Mouse (Mus musculus): Measurements from ENCODE around the gene Trpv3. TPM values are rescaled to one million over a fixed set of nuclear protein-coding genes. Genes with fewer than 3 reads are reported as not detected.
"Not testable (repeated sequence)": the region's sequence is repeated elsewhere in the genome, so short reads cannot be mapped to it uniquely, and the experiment has no call there.

The Trpv3 gene
- polyA plus RNA-seq, 1 experiment from 2014 or later = not detected

DNA sequence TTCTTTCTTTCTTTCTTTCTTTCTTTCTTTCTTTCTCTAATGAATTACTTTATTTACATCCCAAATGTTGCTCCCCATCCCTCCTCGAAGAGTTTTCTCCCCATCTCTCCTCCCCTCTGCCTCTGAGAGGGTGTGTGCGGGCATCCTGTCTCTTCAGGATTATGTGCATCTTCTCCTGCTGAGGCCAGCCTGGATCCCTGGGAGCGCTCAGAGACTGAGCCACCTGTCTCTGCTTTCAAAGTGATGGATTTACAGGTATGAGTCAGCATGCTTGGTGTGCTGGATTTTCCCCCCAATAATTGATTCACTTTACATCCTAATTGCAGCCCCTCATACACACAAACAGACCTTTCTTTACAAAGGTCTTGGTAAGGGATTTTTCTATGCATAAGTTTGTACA, 48.8 kb downstream of the Trpv3 start:
- no peak for ATAC-seq
- WGBS = 44% methylated on average over 3 of the region's 3 CpGs
- no peaks in the 10 kb centered on the region for H3K27me3 ChIP-seq
- no peaks in the 10 kb centered on the region for H3K36me3 ChIP-seq
- H3K9ac ChIP-seq (replicated peaks) = no peak overlapping the region
- H3K9me3 ChIP-seq = no peaks in the 10 kb centered on the region
- H3K4me3 ChIP-seq (replicated peaks) = no peak overlapping the region
- H3K4me1 ChIP-seq (replicated peaks) = no peaks in the 10 kb centered on the region
- H3K4me2 ChIP-seq (replicated peaks) = no peak overlapping the region
- no peak overlapping the region for H3K27ac ChIP-seq

DNA sequence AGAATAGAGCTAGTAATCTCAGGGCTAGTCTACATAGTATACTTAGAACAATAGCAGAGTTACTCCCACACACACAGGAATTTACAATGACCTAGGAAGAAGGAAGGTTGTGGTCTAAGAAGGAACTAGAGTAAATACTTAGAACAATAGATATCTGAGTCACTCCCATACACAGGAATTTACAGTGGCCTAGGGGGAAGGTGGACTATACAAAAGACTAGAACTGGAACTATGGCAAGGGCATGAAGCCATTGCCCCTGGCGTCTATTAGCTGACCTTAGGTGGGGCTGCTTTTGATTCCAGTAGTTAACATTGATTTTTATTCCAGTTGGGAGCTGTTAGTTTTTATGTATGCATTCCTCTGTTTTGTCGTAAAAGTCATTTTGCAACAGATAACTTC, 51.4 kb downstream of the Trpv3 start:
- not testable (repeated sequence) for H3K9me3 ChIP-seq; H3K36me3 ChIP-seq; H3K27ac ChIP-seq; H3K4me1 ChIP-seq (replicated peaks); H3K4me3 ChIP-seq (replicated peaks); H3K27me3 ChIP-seq; ATAC-seq; H3K4me2 ChIP-seq (replicated peaks); H3K9ac ChIP-seq (replicated peaks)
- WGBS = 87% methylated on average over 2 of the region's 2 CpGs

GRCm38 (mm10) chr11:73321064-73321463, 53.9 kb downstream of the Trpv3 start:
- not testable (repeated sequence) for H3K4me3 ChIP-seq (replicated peaks); H3K4me1 ChIP-seq (replicated peaks); H3K9me3 ChIP-seq; H3K27ac ChIP-seq; ATAC-seq; H3K9ac ChIP-seq (replicated peaks); H3K36me3 ChIP-seq; H3K4me2 ChIP-seq (replicated peaks); H3K27me3 ChIP-seq
- WGBS = 95% methylated on average over 13 of the region's 13 CpGs

DNA sequence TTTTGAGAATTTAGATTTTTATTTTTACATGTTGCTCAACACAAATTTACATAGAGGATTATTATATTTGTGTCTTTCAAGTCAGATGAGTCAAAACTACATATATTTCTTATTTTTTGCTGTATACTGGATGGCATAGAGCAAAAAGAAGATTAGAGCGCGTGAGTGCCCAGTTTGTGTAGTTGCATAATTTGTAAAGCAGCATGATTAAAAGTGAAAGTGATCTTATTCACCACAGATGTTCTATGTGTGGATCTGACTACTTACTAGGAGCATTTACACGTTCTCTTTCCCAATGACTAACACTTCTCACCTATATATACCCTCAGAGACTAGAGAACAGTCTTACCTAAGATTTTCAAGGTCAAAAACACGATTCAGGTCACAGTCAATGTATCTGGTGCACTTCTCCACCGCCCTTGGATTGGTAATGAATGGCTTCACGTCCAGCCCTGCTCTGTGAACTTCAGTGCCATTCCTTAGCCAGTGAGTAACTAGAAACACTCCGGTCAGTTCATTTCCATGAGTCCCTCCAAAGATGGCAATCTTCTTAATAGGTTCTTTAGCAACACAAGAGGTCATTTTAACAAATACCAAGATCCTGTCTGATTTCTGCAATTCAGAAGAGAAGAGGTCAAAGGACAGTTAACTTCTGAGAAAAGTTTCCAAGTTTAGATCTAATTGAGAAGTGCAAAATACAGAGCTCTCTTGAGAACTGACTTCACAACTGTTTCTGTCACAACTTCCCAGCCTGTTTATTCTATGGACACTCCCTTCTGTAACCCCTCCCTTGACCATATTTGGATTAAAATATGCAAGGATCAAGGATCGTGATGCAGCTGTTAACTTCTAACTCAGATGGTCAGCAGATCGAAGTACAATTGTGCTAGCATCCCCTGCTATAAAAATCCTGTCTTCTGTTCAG, 57.0 kb downstream of the Trpv3 start:
- H3K9me3 ChIP-seq = no peaks in the 10 kb centered on the region

DNA sequence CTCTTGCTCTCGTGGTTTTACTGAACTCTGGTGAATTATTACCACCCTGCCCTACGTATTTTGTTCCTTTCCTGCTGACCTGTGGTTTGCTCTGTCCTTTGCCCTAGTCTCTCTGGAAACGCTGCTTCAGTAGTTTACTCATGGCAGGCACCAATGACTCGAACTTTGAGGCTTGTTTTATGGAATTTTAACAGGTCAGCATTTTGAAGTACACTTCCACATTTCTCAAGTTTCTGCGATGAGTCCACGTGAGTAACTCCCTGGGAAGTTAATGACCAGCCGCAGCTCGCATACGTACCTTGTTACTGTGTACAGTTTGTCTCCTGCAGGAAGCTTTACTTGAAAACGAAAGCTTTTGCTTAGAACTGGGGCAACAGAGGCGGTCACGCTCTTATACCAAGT, 59.3 kb downstream of the Trpv3 start:
- 73% methylated on average over 12 of the region's 12 CpGs for WGBS
- H3K4me1 ChIP-seq (replicated peaks) = no peaks in the 10 kb centered on the region
- no peaks in the 10 kb centered on the region for H3K27me3 ChIP-seq
- no peak overlapping the region for H3K4me2 ChIP-seq (replicated peaks)
- H3K4me3 ChIP-seq (replicated peaks) = no peak overlapping the region
- no peaks in the 10 kb centered on the region for H3K36me3 ChIP-seq
- H3K9ac ChIP-seq (replicated peaks) = no peak overlapping the region
- ATAC-seq = no peak
- no peaks in the 10 kb centered on the region for H3K9me3 ChIP-seq
- no peak overlapping the region for H3K27ac ChIP-seq

More for the DNA sequence above, 57.0 kb downstream of the Trpv3 start:
- Histone ChIP-seq H3K4me3 (replicated peaks) (no peak overlapping the region), H3K36me3 (no peaks in the 10 kb centered on the region), H3K9ac (replicated peaks) (no peak overlapping the region), H3K4me1 (replicated peaks) (no peaks in the 10 kb centered on the region), H3K4me2 (replicated peaks) (no peak overlapping the region), H3K27me3 (no peaks in the 10 kb centered on the region), H3K27ac (no peak overlapping the region)
- 76% methylated on average over 9 of the region's 9 CpGs for WGBS
- ATAC-seq = no peak

- Histone ChIP-seq H3K9ac (replicated peaks) (no peak overlapping the region), H3K27ac (no peak overlapping the region), H3K27me3 (no peaks in the 10 kb centered on the region), H3K4me3 (replicated peaks) (no peak overlapping the region), H3K36me3 (no peaks in the 10 kb centered on the region), H3K4me2 (replicated peaks) (no peak overlapping the region), H3K9me3 (no peaks in the 10 kb centered on the region), H3K4me1 (replicated peaks) (no peaks in the 10 kb centered on the region)
- 80% methylated on average over 4 of the region's 4 CpGs for WGBS
- ATAC-seq = no peak
Observed at GRCm38 (mm10) chr11:73327361-73327760, 60.2 kb downstream of the Trpv3 start.

- no peak for ATAC-seq
- Histone ChIP-seq H3K9ac (replicated peaks) (no peak within 1 kb of the TSS), H3K4me2 (replicated peaks) (no peak within 1 kb of the TSS), H3K27ac (no peak within 1 kb of the TSS), H3K36me3 (no peaks in the 10 kb centered on the region), H3K4me1 (replicated peaks) (no peaks in the 10 kb centered on the region), H3K27me3 (no peaks in the 10 kb centered on the region), H3K4me3 (replicated peaks) (no peak within 1 kb of the TSS), H3K9me3 (no peaks in the 10 kb centered on the region)
- 81% methylated on average over 27 of the region's 27 CpGs for WGBS
Observed at GRCm38 (mm10) chr11:73329442-73329841, 62.3 kb downstream of the Trpv3 start, which contains the start of the genes Aspa, Gm49340 and Spata22. Gene Aspa, minus strand, starts transcription at chr11:73329596. Gene Gm49340, plus strand, starts transcription at chr11:73329741. Gene Spata22, plus strand, starts transcription at chr11:73329741.

DNA sequence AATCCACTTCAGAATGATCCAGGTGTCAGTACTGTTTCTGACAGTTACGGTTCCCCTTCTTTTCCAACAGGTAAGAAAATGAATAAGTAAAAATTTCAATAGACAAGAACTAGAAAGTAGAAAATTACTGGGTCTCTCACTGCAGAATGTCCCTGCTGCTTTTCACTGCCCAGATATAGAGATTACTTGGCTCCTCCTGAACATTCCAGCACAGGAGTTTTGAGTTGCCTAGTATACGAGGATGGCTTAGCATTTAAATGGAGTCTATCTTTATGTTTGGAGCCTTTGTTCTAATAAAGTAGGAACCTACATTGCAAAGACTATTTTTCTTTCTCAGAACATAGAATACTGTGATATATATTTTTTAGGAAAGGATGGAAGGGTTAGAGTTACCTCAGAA, 66.2 kb downstream of the Trpv3 start:
- H3K9ac ChIP-seq (replicated peaks) = no peak overlapping the region
- no peaks in the 10 kb centered on the region for H3K36me3 ChIP-seq
- H3K27ac ChIP-seq = no peak overlapping the region
- no peaks in the 10 kb centered on the region for H3K9me3 ChIP-seq
- no peak for ATAC-seq
- 59% methylated on average over 2 of the region's 2 CpGs for WGBS
- H3K4me3 ChIP-seq (replicated peaks) = no peak overlapping the region
- H3K4me1 ChIP-seq (replicated peaks) = no peaks in the 10 kb centered on the region
- no peaks in the 10 kb centered on the region for H3K27me3 ChIP-seq
- H3K4me2 ChIP-seq (replicated peaks) = no peak overlapping the region

DNA sequence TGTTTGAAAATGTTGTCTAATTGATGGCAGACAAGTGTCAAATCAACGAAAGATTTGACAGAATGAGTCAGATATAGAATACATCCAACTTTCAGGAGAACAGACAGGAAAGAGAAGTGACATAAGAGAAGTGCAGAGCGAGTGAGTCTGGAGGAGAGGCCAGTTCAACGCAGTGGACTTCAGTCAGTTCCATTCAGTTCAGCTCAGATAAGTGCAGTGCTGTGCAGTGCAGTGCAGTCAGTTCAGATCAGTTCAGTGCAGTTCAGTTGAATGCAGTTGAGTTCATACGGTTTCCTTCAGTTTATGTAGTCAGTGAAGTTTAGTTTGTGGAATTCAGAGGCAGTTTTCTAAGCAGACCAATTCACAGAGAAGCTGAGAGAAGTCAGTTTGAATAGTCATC, 69.7 kb downstream of the Trpv3 start:
- 85% methylated on average over 4 of the region's 4 CpGs for WGBS
- H3K4me1 ChIP-seq (replicated peaks) = no peaks in the 10 kb centered on the region
- H3K9ac ChIP-seq (replicated peaks) = no peak overlapping the region
- no peaks in the 10 kb centered on the region for H3K27me3 ChIP-seq
- H3K36me3 ChIP-seq = no peaks in the 10 kb centered on the region
- no peak overlapping the region for H3K4me2 ChIP-seq (replicated peaks)
- H3K4me3 ChIP-seq (replicated peaks) = no peak overlapping the region
- H3K9me3 ChIP-seq = no peaks in the 10 kb centered on the region
- no peak overlapping the region for H3K27ac ChIP-seq
- ATAC-seq = no peak

Other genes with a start within 250 kb of the Trpv3 start
- 17.1 and 17.5 TPM in 2 replicates for gene Camkk1, start 248.4 kb upstream of the Trpv3 start, polyA plus RNA-seq (2015; fragmentation: Nextera tagmentation; extraction: Ambion mirVana)
- gene Ncbp3, start 219.6 kb upstream of the Trpv3 start, polyA plus RNA-seq (2015; fragmentation: Nextera tagmentation; extraction: Ambion mirVana) = 13.5 and 14.2 TPM in 2 replicates
- 0.21 and 0.28 TPM in 2 replicates for gene Itgae, start 176.8 kb upstream of the Trpv3 start, polyA plus RNA-seq (2015; fragmentation: Nextera tagmentation; extraction: Ambion mirVana)
- 5.2 and 5.6 TPM in 2 replicates for gene Haspin, start 129.1 kb upstream of the Trpv3 start, polyA plus RNA-seq (2015; fragmentation: Nextera tagmentation; extraction: Ambion mirVana)
- gene P2rx5, start 107.0 kb upstream of the Trpv3 start, polyA plus RNA-seq (2015; fragmentation: Nextera tagmentation; extraction: Ambion mirVana) = 0.20 and 0.31 TPM in 2 replicates
- 122 and 123 TPM in 2 replicates for gene Emc6, start 90.4 kb upstream of the Trpv3 start, polyA plus RNA-seq (2015; fragmentation: Nextera tagmentation; extraction: Ambion mirVana)
- 193 and 195 TPM in 2 replicates for gene Tax1bp3, start 90.3 kb upstream of the Trpv3 start, polyA plus RNA-seq (2015; fragmentation: Nextera tagmentation; extraction: Ambion mirVana)
- 21.1 and 22.1 TPM in 2 replicates for gene Ctns, start 68.3 kb upstream of the Trpv3 start, polyA plus RNA-seq (2015; fragmentation: Nextera tagmentation; extraction: Ambion mirVana)
- gene Shpk, start 67.9 kb upstream of the Trpv3 start, polyA plus RNA-seq (2015; fragmentation: Nextera tagmentation; extraction: Ambion mirVana) = 1.7 and 1.8 TPM in 2 replicates
- 0.18 and 0.22 TPM in 2 replicates for gene Trpv1, start 33.1 kb upstream of the Trpv3 start, polyA plus RNA-seq (2015; fragmentation: Nextera tagmentation; extraction: Ambion mirVana)
- gene Aspa, start 62.2 kb downstream of the Trpv3 start, polyA plus RNA-seq (2015; fragmentation: Nextera tagmentation; extraction: Ambion mirVana) = 0.36 and 0.40 TPM in 2 replicates
- not detected in 2 replicates for gene Gm49340, start 62.4 kb downstream of the Trpv3 start, polyA plus RNA-seq (2015; fragmentation: Nextera tagmentation; extraction: Ambion mirVana)
- not detected in 2 replicates for gene Spata22, start 62.4 kb downstream of the Trpv3 start, polyA plus RNA-seq (2015; fragmentation: Nextera tagmentation; extraction: Ambion mirVana)
- gene Olfr20, start 83.4 kb downstream of the Trpv3 start, polyA plus RNA-seq (2015; fragmentation: Nextera tagmentation; extraction: Ambion mirVana) = not detected in 2 replicates
- gene Olfr376, start 103.9 kb downstream of the Trpv3 start, polyA plus RNA-seq (2015; fragmentation: Nextera tagmentation; extraction: Ambion mirVana) = not detected in 2 replicates
- not detected in 2 replicates for gene Olfr1, start 132.2 kb downstream of the Trpv3 start, polyA plus RNA-seq (2015; fragmentation: Nextera tagmentation; extraction: Ambion mirVana)
- gene Olfr378, start 161.1 kb downstream of the Trpv3 start, polyA plus RNA-seq (2015; fragmentation: Nextera tagmentation; extraction: Ambion mirVana) = not detected in 2 replicates
- gene Olfr380, start 190.1 kb downstream of the Trpv3 start, polyA plus RNA-seq (2015; fragmentation: Nextera tagmentation; extraction: Ambion mirVana) = not detected in 2 replicates
- gene Olfr381, start 224.2 kb downstream of the Trpv3 start, polyA plus RNA-seq (2015; fragmentation: Nextera tagmentation; extraction: Ambion mirVana) = not detected in 2 replicates
- gene Olfr382, start 249.8 kb downstream of the Trpv3 start, polyA plus RNA-seq (2015; fragmentation: Nextera tagmentation; extraction: Ambion mirVana) = not detected in 2 replicates